Mouse (Mus musculus): ENCODE results near the gene Ccdc124.

Gene Ccdc124

GRCm38 (mm10) chr8:70846371-70847154 is 27.2 kb downstream of the Ccdc124 start:
- DNase-seq (ENCODE audit: low spot score in 2 of 2) = no peak

- DNase-seq (ENCODE audit: low spot score in 2 of 2) = no peak
Measured at GRCm38 (mm10) chr8:70845108-70845507, 28.6 kb downstream of the Ccdc124 start.

- peak; percentile 80 to 86 for DNase-seq (ENCODE audit: low spot score in 2 of 2)
Measured at GRCm38 (mm10) chr8:70844523-70844922, 29.2 kb downstream of the Ccdc124 start.

GRCm38 (mm10) chr8:70843941-70844340 is 29.8 kb downstream of the Ccdc124 start:
- no peak for DNase-seq (ENCODE audit: low spot score in 2 of 2)

- DNase-seq (ENCODE audit: low spot score in 2 of 2) = no peak
Measured at GRCm38 (mm10) chr8:70843214-70843773, 30.4 kb downstream of the Ccdc124 start.

- no peak for DNase-seq (ENCODE audit: low spot score in 2 of 2)
Measured at GRCm38 (mm10) chr8:70842484-70842883, 31.3 kb downstream of the Ccdc124 start.

- DNase-seq (ENCODE audit: low spot score in 2 of 2) = peak; percentile 95 to 98
Measured at GRCm38 (mm10) chr8:70841147-70842072, 32.3 kb downstream of the Ccdc124 start.

- no peak for DNase-seq (ENCODE audit: low spot score in 2 of 2)
Measured at GRCm38 (mm10) chr8:70840590-70840989, 33.1 kb downstream of the Ccdc124 start.

- peak; percentile 92 to 95 for DNase-seq (ENCODE audit: low spot score in 2 of 2)
Measured at GRCm38 (mm10) chr8:70839408-70840351, 34.1 kb downstream of the Ccdc124 start, which contains the start of gene Arrdc2. Arrdc2 (minus strand) TSS chr8:70839720.

- DNase-seq (ENCODE audit: low spot score in 2 of 2) = no peak
Measured at GRCm38 (mm10) chr8:70838654-70839407, 34.9 kb downstream of the Ccdc124 start.

- no peak for DNase-seq (ENCODE audit: low spot score in 2 of 2)
Measured at GRCm38 (mm10) chr8:70836666-70837065, 37.1 kb downstream of the Ccdc124 start.

- no peak for DNase-seq (ENCODE audit: low spot score in 2 of 2)
Measured at GRCm38 (mm10) chr8:70834071-70834470, 39.7 kb downstream of the Ccdc124 start.

- no peak for DNase-seq (ENCODE audit: low spot score in 2 of 2)
Measured at GRCm38 (mm10) chr8:70833520-70833919, 40.2 kb downstream of the Ccdc124 start.

- no peak for DNase-seq (ENCODE audit: low spot score in 2 of 2)
Measured at GRCm38 (mm10) chr8:70833018-70833482, 40.7 kb downstream of the Ccdc124 start.

- no peak for DNase-seq (ENCODE audit: low spot score in 2 of 2)
Measured at GRCm38 (mm10) chr8:70832371-70832770, 41.4 kb downstream of the Ccdc124 start.

GRCm38 (mm10) chr8:70831517-70831916 is 42.2 kb downstream of the Ccdc124 start:
- no peak for DNase-seq (ENCODE audit: low spot score in 2 of 2)

- no peak for DNase-seq (ENCODE audit: low spot score in 2 of 2)
Measured at GRCm38 (mm10) chr8:70827796-70828195, 45.9 kb downstream of the Ccdc124 start.

GRCm38 (mm10) chr8:70827010-70827409 is 46.7 kb downstream of the Ccdc124 start:
- DNase-seq (ENCODE audit: low spot score in 2 of 2) = no peak

GRCm38 (mm10) chr8:70825816-70826215 is 47.9 kb downstream of the Ccdc124 start:
- DNase-seq (ENCODE audit: low spot score in 2 of 2) = no peak

GRCm38 (mm10) chr8:70823802-70824201 is 49.9 kb downstream of the Ccdc124 start:
- DNase-seq (ENCODE audit: low spot score in 2 of 2) = no peak

Measured in frontal cortex, postnatal 25 days (tissue).